Mouse (Mus musculus): ENCODE data around the gene Bmp6. TPM values are rescaled to one million over a fixed set of nuclear protein-coding genes. Genes with fewer than 3 reads are reported as not detected.
A peak's percentile ranks its signal among the peaks of the same experiment; 100 is the strongest.

The Bmp6 gene
- polyA plus RNA-seq (2015; fragmentation: Nextera tagmentation; extraction: Ambion mirVana) = 3.1 and 4.2 TPM in 2 replicates

DNA sequence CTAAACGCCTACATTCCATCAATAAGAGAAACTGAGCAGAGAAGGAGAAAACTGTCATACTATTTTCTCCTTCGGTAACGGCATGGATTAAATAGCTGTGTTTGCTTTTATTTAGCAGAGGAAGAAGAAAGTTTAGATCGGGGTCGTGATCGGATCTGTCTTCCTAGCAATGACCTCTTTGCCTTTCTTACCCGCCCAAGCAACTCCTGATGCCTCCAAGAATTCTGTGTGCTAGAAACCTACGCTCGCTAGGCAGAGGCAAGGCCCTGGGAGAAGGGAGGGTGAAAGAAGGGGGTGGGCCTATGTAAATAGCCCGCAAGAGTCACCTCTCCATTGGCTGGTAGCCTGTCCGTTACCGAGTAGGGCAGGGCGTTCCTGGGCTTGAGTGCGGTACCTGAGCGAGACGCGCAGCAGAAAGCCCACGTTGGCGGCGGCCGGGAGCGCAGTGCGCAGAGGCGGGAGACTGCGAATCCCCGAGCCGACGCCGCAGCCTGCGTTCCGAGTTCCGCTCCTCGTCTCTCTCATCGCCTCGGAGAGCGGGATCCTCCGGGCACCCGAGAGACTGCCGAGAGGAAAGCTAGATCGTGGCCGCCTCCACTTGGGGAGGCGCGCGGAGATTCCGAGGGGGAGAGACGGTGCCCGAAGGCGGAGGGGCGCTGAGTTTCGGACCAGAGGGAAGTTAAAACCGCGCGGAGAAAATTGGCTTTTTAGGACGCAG lies at the start of gene Bmp6:
Gene Bmp6, plus strand, starts transcription at position 395 of the 718 bp plus-strand sequence.
- peak within 1 kb of the TSS; percentile 84 for H3K4me2 ChIP-seq (ENCODE audit: low read length)
- WGBS = 2% methylated on average over 54 of the region's 54 CpGs

DNA sequence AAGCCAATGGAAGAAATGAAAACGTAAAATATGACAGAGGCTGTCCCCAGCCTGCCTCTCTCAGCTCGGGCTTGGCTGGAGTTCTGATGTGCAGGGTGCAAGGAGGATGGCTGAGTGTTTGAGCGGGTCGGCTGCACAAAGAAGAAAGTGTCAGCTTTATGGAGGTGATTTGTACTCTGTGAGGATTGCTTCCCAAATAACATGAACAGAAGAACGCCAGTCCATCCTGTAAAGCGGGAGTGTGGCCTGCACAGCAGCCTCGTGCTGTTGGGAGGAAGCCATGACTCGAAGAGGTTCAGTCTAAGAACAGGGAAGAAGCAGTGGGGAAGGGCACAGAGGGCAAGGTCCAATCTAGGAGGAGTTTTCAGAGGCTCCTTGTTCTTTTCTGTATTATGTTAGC lies 48.7 kb upstream of the Bmp6 start:
- Histone ChIP-seq H3K4me3 (ENCODE audit: low read length) (no peak overlapping the region), H3K9me3 (ENCODE audit: control insufficient read depth, low read length) (no peaks in the 10 kb centered on the region), H3K36me3 (ENCODE audit: control insufficient read depth, insufficient read depth, low read length) (no peaks in the 10 kb centered on the region), H3K27me3 (replicated peaks; ENCODE audit: control insufficient read depth, insufficient read depth, low read length) (no peaks in the 10 kb centered on the region), H3K9ac (ENCODE audit: low read depth, low read length) (no peak overlapping the region), H3K4me2 (ENCODE audit: low read length) (no peak overlapping the region), H3K4me1 (ENCODE audit: control insufficient read depth, insufficient read depth, low read depth, low read length) (no peaks in the 10 kb centered on the region), H3K27ac (ENCODE audit: low read depth, low read length) (no peak overlapping the region)
- ATAC-seq = no peak
- 69% methylated on average over 8 of the region's 8 CpGs for WGBS

More for the DNA sequence above, at the start of gene Bmp6:
- Histone ChIP-seq H3K36me3 (ENCODE audit: control insufficient read depth, insufficient read depth, low read length) (no peaks in the 10 kb centered on the region), H3K27ac (ENCODE audit: low read depth, low read length) (no peak within 1 kb of the TSS), H3K27me3 (replicated peaks; ENCODE audit: control insufficient read depth, insufficient read depth, low read length) (peaks cover 26% of the 10 kb centered on the region), H3K4me1 (ENCODE audit: control insufficient read depth, insufficient read depth, low read depth, low read length) (peaks cover 23% of the 10 kb centered on the region), H3K9ac (ENCODE audit: low read depth, low read length) (peak within 1 kb of the TSS; percentile 64), H3K9me3 (ENCODE audit: control insufficient read depth, low read length) (no peaks in the 10 kb centered on the region), H3K4me3 (ENCODE audit: low read length) (peak within 1 kb of the TSS; percentile 49)
- peak; percentile 96 for ATAC-seq

DNA sequence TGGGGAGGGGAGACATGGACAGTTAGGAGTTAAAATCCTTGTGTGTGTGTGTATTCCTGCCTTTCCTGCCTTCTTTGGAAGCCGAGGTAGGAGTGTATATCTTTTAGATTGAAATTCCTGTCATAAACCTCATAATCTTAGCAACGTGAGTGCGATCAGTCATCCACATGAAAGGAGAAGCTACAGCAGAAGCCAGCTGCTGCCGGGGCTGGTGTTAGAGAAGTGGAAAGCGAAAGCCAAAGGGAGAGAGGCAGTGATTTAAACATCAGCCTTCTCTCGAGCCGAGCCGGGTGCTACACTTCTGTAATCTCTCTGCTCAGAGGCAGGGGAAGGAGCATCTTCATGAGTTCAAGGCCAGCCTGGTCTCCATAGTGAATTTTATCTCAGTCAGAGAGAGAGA lies 48.3 kb upstream of the Bmp6 start:
- ATAC-seq = no peak
- H3K27ac ChIP-seq (ENCODE audit: low read depth, low read length) = no peak overlapping the region
- WGBS = 76% methylated on average over 8 of the region's 8 CpGs
- no peak overlapping the region for H3K4me2 ChIP-seq (ENCODE audit: low read length)
- H3K9ac ChIP-seq (ENCODE audit: low read depth, low read length) = no peak overlapping the region
- no peaks in the 10 kb centered on the region for H3K9me3 ChIP-seq (ENCODE audit: control insufficient read depth, low read length)
- no peaks in the 10 kb centered on the region for H3K36me3 ChIP-seq (ENCODE audit: control insufficient read depth, insufficient read depth, low read length)
- H3K4me1 ChIP-seq (ENCODE audit: control insufficient read depth, insufficient read depth, low read depth, low read length) = no peaks in the 10 kb centered on the region
- no peak overlapping the region for H3K4me3 ChIP-seq (ENCODE audit: low read length)
- no peaks in the 10 kb centered on the region for H3K27me3 ChIP-seq (replicated peaks; ENCODE audit: control insufficient read depth, insufficient read depth, low read length)

DNA sequence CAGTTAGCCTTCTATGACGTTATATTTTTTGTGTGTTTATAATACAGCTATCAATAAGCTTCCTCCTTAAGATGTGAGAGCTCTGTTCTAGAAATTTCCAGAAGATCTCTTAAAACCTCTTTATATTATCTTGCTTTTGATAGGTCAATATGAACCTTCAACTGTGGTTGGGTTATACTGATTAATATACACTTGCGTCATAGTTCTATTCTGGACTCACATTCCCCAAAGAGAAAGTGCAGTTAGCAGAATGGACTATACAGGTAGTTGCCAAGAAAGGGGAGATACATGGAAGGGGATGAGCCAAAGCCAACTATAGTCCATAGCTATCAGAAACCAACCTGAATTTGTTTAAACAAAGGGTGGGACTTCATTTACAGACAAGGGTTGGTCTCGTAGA lies 33.8 kb upstream of the Bmp6 start:
- H3K4me3 ChIP-seq (ENCODE audit: low read length) = no peak overlapping the region
- no peak overlapping the region for H3K4me2 ChIP-seq (ENCODE audit: low read length)
- ATAC-seq = no peak
- 97% methylated on average over 3 of the region's 3 CpGs for WGBS
- H3K9me3 ChIP-seq (ENCODE audit: control insufficient read depth, low read length) = no peaks in the 10 kb centered on the region
- no peak overlapping the region for H3K27ac ChIP-seq (ENCODE audit: low read depth, low read length)
- H3K27me3 ChIP-seq (replicated peaks; ENCODE audit: control insufficient read depth, insufficient read depth, low read length) = no peaks in the 10 kb centered on the region; the same call in 1 of the 2 replicates
- no peaks in the 10 kb centered on the region for H3K4me1 ChIP-seq (ENCODE audit: control insufficient read depth, insufficient read depth, low read depth, low read length)
- H3K36me3 ChIP-seq (ENCODE audit: control insufficient read depth, insufficient read depth, low read length) = no peaks in the 10 kb centered on the region
- no peak overlapping the region for H3K9ac ChIP-seq (ENCODE audit: low read depth, low read length)

DNA sequence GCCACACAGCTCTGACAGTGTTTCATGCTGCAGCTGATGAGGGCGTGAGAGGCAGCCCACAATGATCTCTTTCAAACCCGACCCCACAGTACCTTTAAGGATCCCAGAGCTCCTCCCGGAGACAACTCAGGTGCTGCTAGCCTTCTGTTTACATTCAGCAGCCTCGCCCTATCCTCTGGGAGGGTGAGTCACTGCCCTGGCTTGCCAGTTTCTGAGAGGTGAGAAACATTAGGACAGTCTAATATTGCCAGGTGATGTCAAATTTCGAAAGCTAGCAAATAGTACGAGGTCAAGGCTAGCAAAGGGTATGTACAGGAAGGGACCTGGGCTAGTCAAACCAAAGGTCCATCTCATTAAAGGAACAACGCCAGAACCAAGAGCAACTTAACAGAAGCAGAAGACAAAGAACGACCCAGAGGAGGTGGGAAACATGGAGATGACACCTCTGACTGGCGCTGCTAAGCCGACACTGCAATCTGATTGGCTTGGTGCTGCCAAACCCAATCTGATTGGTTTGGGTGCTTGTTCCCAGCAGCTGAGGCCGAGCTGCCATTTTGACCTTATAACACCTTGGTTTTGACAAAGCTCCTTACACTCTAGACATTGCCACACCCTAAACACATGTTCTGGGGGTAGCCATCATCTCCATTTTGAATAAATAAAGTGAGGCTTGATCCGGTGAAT lies 32.4 kb upstream of the Bmp6 start:
- Histone ChIP-seq H3K36me3 (ENCODE audit: control insufficient read depth, insufficient read depth, low read length) (no peaks in the 10 kb centered on the region), H3K27me3 (replicated peaks; ENCODE audit: control insufficient read depth, insufficient read depth, low read length) (no peaks in the 10 kb centered on the region; the same call in 1 of the 2 replicates), H3K4me2 (ENCODE audit: low read length) (no peak overlapping the region), H3K9ac (ENCODE audit: low read depth, low read length) (no peak overlapping the region), H3K27ac (ENCODE audit: low read depth, low read length) (no peak overlapping the region), H3K4me1 (ENCODE audit: control insufficient read depth, insufficient read depth, low read depth, low read length) (no peaks in the 10 kb centered on the region), H3K4me3 (ENCODE audit: low read length) (no peak overlapping the region), H3K9me3 (ENCODE audit: control insufficient read depth, low read length) (no peaks in the 10 kb centered on the region)
- no peak for ATAC-seq
- 84% methylated on average over 12 of the region's 12 CpGs for WGBS

DNA sequence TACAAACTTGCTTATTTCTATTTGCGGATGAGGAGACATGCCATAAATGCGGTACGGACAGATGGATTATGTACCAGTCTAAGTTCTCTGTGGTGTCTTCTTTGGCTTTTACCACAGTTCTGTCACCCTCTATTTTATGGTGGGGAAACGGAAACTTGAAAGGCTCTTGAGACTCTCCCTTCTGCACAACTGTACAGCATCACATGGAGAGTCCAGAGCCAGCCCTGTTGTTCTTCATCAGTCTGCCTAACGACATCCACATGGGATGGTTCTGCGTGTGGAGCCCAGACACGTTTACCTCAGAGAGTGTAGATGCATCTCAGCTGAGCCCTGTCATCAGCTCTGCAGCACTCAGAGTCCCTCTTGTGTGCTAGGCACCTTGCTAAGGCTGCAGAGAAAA lies 30.3 kb upstream of the Bmp6 start:
- H3K27me3 ChIP-seq (replicated peaks; ENCODE audit: control insufficient read depth, insufficient read depth, low read length) = no peaks in the 10 kb centered on the region

DNA sequence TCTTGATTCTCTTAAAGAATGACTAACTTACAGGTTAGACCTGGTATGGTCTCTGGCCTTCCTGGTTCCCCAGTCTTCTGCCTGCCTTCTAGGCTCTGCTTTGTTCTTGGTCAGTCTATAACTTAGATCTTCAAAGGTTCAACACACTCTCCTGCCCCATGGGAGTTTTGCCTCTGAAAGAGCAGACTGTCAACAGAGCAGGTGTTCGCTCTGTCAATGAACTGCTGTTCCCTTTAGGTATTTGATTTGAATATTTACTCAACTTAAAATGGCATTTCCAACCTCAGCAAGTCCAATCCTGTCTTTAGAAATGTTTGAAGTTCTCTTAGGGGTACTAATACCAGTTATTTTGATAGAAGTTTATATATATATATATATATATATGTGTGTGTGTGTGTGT lies 26.5 kb upstream of the Bmp6 start:
- no peak overlapping the region for H3K9ac ChIP-seq (ENCODE audit: low read depth, low read length)
- H3K4me1 ChIP-seq (ENCODE audit: control insufficient read depth, insufficient read depth, low read depth, low read length) = no peaks in the 10 kb centered on the region
- H3K4me2 ChIP-seq (ENCODE audit: low read length) = no peak overlapping the region
- no peaks in the 10 kb centered on the region; the same call in 1 of the 2 replicates for H3K9me3 ChIP-seq (ENCODE audit: control insufficient read depth, low read length)
- H3K36me3 ChIP-seq (ENCODE audit: control insufficient read depth, insufficient read depth, low read length) = no peaks in the 10 kb centered on the region
- no peak for ATAC-seq
- no peak overlapping the region for H3K27ac ChIP-seq (ENCODE audit: low read depth, low read length)
- H3K27me3 ChIP-seq (replicated peaks; ENCODE audit: control insufficient read depth, insufficient read depth, low read length) = no peaks in the 10 kb centered on the region
- 94% methylated on average over 1 of the region's 1 CpGs for WGBS
- H3K4me3 ChIP-seq (ENCODE audit: low read length) = no peak overlapping the region

More for the DNA sequence above, 30.3 kb upstream of the Bmp6 start:
- Histone ChIP-seq H3K9me3 (ENCODE audit: control insufficient read depth, low read length) (no peaks in the 10 kb centered on the region; the same call in 1 of the 2 replicates), H3K36me3 (ENCODE audit: control insufficient read depth, insufficient read depth, low read length) (no peaks in the 10 kb centered on the region), H3K9ac (ENCODE audit: low read depth, low read length) (no peak overlapping the region), H3K4me3 (ENCODE audit: low read length) (no peak overlapping the region), H3K27ac (ENCODE audit: low read depth, low read length) (no peak overlapping the region), H3K4me1 (ENCODE audit: control insufficient read depth, insufficient read depth, low read depth, low read length) (no peaks in the 10 kb centered on the region), H3K4me2 (ENCODE audit: low read length) (no peak overlapping the region)
- WGBS = 80% methylated on average over 7 of the region's 7 CpGs
- ATAC-seq = no peak

DNA sequence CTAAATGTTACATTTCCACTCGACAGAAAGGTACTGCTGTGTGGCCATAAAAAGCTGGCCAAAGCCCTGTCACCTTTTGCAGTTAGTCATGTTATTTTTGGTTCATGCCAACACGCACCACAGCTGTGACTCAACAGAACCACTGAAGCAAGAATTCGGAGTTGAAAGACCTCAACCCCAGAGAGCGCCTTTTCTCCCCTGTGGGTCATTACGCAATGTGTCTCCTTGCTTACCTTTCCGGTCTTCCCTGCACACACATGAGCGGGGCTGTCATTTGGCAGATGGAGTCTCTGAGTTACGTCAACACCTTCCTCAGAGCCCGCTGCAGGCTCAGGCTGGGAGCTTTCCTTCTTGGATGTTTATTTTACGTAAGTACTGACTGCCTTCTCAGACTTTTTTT lies 24.6 kb upstream of the Bmp6 start:
- Histone ChIP-seq H3K4me3 (ENCODE audit: low read length) (no peak overlapping the region), H3K9ac (ENCODE audit: low read depth, low read length) (no peak overlapping the region), H3K4me1 (ENCODE audit: control insufficient read depth, insufficient read depth, low read depth, low read length) (no peaks in the 10 kb centered on the region), H3K9me3 (ENCODE audit: control insufficient read depth, low read length) (no peaks in the 10 kb centered on the region; the same call in 1 of the 2 replicates), H3K27ac (ENCODE audit: low read depth, low read length) (no peak overlapping the region), H3K4me2 (ENCODE audit: low read length) (no peak overlapping the region), H3K36me3 (ENCODE audit: control insufficient read depth, insufficient read depth, low read length) (no peaks in the 10 kb centered on the region), H3K27me3 (replicated peaks; ENCODE audit: control insufficient read depth, insufficient read depth, low read length) (no peaks in the 10 kb centered on the region)
- WGBS = 81% methylated on average over 10 of the region's 10 CpGs
- ATAC-seq = no peak

DNA sequence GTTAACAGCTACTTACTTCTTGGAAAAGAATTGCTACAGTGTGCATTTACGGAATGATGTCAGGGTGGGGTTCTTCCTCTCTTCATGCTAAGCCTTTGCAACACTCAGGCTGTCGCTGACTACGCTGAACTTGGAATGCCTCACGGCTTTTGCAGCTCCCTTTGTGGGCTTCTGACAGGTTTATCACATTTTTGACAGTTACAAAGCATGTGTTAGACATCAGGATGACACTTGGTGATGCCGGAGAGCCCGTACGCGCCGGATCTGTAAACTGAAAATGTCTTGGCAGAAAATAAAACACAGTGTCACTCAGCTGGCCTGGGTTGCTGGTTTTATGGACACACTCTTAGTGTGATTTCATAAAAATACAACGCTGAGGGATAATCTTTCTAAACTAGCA lies 20.5 kb upstream of the Bmp6 start:
- H3K4me1 ChIP-seq (ENCODE audit: control insufficient read depth, insufficient read depth, low read depth, low read length) = no peaks in the 10 kb centered on the region
- H3K36me3 ChIP-seq (ENCODE audit: control insufficient read depth, insufficient read depth, low read length) = no peaks in the 10 kb centered on the region
- H3K27ac ChIP-seq (ENCODE audit: low read depth, low read length) = no peak overlapping the region
- H3K4me2 ChIP-seq (ENCODE audit: low read length) = no peak overlapping the region
- no peaks in the 10 kb centered on the region for H3K27me3 ChIP-seq (replicated peaks; ENCODE audit: control insufficient read depth, insufficient read depth, low read length)
- no peaks in the 10 kb centered on the region for H3K9me3 ChIP-seq (ENCODE audit: control insufficient read depth, low read length)
- WGBS = 64% methylated on average over 10 of the region's 10 CpGs
- H3K9ac ChIP-seq (ENCODE audit: low read depth, low read length) = no peak overlapping the region
- no peak overlapping the region for H3K4me3 ChIP-seq (ENCODE audit: low read length)
- ATAC-seq = no peak
